Mouse (Mus musculus): Measurements from ENCODE around the gene Neb. TPM values are rescaled to one million over a fixed set of nuclear protein-coding genes. Genes with fewer than 3 reads are reported as not detected.

Neb gene
- polyA plus RNA-seq, 1 experiment from 2014 or later: 0.50 TPM

DNA sequence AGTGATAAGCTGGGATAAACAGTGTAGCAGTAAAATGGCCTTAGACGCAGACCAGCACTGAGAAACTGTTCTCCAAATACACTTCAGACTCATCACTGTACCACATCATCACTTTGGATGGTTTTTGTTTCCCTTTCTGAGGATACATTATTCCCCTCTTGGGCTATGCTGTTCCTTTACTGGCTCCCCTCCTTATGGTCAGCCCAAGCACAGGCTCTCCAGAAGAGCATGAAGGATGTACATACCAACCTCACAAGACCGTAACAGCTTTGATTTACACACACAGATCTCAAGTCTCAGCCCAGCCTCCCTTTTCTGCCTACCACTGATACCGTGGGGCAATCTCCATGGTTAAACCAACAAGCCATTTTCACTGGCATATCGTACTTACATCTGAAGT lies 6.2 kb downstream of the Neb start:
- no peak overlapping the region for H3K9ac ChIP-seq
- H3K27ac ChIP-seq: no peak overlapping the region
- no peak overlapping the region for H3K4me2 ChIP-seq
- H3K9me3 ChIP-seq (replicated peaks): no peaks in the 10 kb centered on the region
- H3K4me1 ChIP-seq: no peaks in the 10 kb centered on the region; the same call in 1 of the 2 replicates
- ATAC-seq: no peak
- no peak overlapping the region for H3K4me3 ChIP-seq
- no peaks in the 10 kb centered on the region; the same call in 1 of the 2 replicates for H3K27me3 ChIP-seq (replicated peaks)
- H3K36me3 ChIP-seq: no peaks in the 10 kb centered on the region
- WGBS (ENCODE audit: insufficient replicate concordance): 66% methylated on average over 4 of the region's 4 CpGs

DNA sequence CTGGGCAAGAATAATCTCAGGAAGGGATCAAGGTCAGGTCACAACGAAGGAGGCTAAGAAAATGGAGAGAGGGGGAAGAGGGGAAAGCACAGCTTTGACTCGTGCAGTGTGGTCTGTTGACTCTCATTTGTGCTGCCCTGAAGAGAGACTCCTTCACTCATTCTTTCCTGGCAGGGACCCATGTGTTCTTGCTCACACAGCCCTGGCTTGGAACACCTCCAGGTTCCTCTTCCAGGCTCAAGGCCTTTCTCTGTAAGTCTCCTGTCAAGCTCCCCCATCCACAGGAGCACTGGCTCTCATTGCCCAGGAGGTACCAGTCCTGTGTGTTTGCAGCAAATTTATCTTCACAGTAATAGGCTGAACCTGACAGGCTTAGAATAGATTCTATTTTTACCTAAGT lies 7.2 kb downstream of the Neb start:
- Histone ChIP-seq H3K36me3 (no peaks in the 10 kb centered on the region), H3K4me1 (no peaks in the 10 kb centered on the region; the same call in 1 of the 2 replicates), H3K9ac (no peak overlapping the region), H3K9me3 (replicated peaks) (no peaks in the 10 kb centered on the region), H3K4me3 (no peak overlapping the region), H3K4me2 (no peak overlapping the region), H3K27ac (no peak overlapping the region), H3K27me3 (replicated peaks) (no peaks in the 10 kb centered on the region; the same call in 1 of the 2 replicates)
- WGBS (ENCODE audit: insufficient replicate concordance): 36% methylated on average over 2 of the region's 2 CpGs
- ATAC-seq: no peak

DNA sequence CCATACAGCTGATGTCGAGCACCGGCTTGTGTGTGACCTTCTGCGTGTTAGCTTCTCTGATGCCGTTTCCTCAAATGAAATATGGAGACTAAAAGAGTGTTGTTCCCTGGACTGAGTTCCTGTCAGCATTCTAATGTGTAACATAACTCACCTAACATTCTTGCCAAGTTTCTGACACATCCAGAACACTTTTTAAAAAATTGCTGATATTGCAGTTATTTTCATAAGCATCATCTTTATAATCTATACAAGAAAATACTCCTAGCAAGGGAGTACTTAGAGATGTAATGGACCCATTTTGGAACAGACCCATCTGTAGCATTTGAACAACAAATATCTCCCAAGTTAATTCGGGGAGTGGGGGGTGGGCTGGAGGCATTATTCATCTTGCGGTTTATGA lies 8.7 kb downstream of the Neb start:
- WGBS (ENCODE audit: insufficient replicate concordance): 82% methylated on average over 6 of the region's 6 CpGs
- Histone ChIP-seq H3K4me2 (no peak overlapping the region), H3K4me1 (no peaks in the 10 kb centered on the region; the same call in 1 of the 2 replicates), H3K36me3 (no peaks in the 10 kb centered on the region), H3K27me3 (replicated peaks) (no peaks in the 10 kb centered on the region), H3K9me3 (replicated peaks) (no peaks in the 10 kb centered on the region), H3K4me3 (no peak overlapping the region), H3K9ac (no peak overlapping the region), H3K27ac (no peak overlapping the region)
- no peak for ATAC-seq

DNA sequence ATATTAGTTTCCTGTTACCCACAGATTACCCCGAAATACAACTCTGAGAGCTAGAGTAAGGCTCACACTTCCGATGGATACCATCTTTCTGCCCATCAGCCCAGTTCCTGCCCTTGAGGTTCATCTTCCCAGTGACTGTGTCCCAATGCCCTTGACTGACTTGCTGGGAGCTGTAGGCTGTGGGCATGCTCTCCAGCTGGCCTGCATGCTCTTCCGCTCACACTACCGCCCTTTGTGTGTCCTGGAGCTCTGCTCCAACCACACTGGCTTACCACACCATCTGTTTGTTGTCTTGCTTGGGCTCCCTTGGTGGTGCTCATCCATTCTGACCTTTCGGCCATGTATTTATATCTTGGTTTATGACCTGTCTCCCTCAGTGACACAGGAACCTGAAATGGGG lies 10.6 kb downstream of the Neb start:
- H3K9me3 ChIP-seq (replicated peaks): no peaks in the 10 kb centered on the region
- H3K9ac ChIP-seq: no peak overlapping the region
- H3K4me2 ChIP-seq: no peak overlapping the region
- no peaks in the 10 kb centered on the region for H3K27me3 ChIP-seq (replicated peaks)
- WGBS (ENCODE audit: insufficient replicate concordance): 71% methylated on average over 5 of the region's 5 CpGs
- no peaks in the 10 kb centered on the region; the same call in 1 of the 2 replicates for H3K4me1 ChIP-seq
- H3K36me3 ChIP-seq: no peaks in the 10 kb centered on the region
- ATAC-seq: no peak
- no peak overlapping the region for H3K27ac ChIP-seq
- H3K4me3 ChIP-seq: no peak overlapping the region

DNA sequence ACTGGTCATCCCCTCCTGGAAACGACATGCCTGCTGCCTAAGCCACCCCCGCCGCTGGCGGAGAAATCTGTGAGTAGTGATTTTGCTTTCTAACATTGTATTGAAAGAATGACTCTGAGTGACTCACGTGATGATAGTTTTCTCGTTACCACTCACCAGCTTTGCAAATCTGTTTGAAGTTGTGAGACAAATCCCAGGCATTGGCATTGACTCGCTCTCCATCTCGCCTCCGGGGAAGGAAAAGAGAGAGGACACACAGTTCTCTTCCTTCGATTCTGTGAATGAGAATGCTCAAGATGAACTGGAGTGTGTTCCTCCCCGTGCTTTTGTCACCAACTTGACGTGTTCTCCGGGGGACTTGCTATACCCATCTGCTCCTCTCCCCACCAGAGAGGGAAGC lies 11.0 kb downstream of the Neb start:
- H3K27me3 ChIP-seq (replicated peaks): no peaks in the 10 kb centered on the region
- H3K4me3 ChIP-seq: no peak overlapping the region
- H3K4me1 ChIP-seq: no peaks in the 10 kb centered on the region; the same call in 1 of the 2 replicates
- H3K36me3 ChIP-seq: no peaks in the 10 kb centered on the region
- no peak for ATAC-seq
- no peaks in the 10 kb centered on the region for H3K9me3 ChIP-seq (replicated peaks)
- 59% methylated on average over 13 of the region's 13 CpGs for whole genome bisulfite sequencing (ENCODE audit: insufficient replicate concordance)
- no peak overlapping the region for H3K9ac ChIP-seq
- H3K27ac ChIP-seq: no peak overlapping the region
- H3K4me2 ChIP-seq: no peak overlapping the region

DNA sequence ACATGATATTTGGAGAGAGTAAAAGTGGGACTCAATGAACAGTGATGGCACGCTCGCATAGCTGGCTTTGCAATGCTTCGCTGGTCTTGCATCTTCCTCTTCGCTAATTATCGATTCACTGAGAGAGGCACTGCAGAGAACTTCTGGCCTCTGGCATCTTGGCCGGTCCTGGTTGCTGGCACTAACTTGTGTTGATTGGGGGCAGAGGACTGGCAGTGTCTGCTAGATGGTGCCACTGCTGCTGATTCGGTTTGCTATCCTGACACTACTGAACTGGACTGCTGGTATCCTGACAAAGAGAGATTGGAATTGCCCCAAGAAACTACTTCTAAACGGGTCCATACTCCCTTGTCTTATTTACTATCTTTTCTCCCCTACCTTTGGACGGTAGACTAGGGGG lies 17.2 kb downstream of the Neb start:
- Histone ChIP-seq H3K4me3 (no peak overlapping the region), H3K4me2 (no peak overlapping the region), H3K9ac (no peak overlapping the region), H3K9me3 (replicated peaks) (no peaks in the 10 kb centered on the region), H3K27ac (no peak overlapping the region), H3K4me1 (no peaks in the 10 kb centered on the region), H3K27me3 (replicated peaks) (no peaks in the 10 kb centered on the region), H3K36me3 (no peaks in the 10 kb centered on the region)
- ATAC-seq: no peak
- WGBS (ENCODE audit: insufficient replicate concordance): 78% methylated on average over 9 of the region's 9 CpGs

DNA sequence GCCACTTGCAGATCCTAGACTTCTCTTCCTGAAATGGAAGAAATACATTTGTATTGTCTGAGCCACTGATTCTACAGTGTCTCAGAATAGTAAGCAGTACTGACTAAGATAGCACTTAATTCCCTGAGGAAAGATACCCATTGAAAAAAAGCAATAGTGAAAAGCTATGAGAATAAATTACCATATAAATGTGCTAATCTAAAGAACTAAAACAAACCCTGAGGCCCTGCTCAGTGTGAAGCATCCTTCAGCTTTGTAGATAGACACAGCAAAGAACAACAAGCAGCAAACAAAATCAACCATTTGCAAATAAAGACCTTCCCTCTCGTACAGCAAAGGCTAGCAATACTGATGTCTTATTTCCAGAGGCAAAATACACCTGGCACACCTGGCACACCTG lies 18.6 kb downstream of the Neb start:
- no peak overlapping the region for H3K27ac ChIP-seq
- H3K9me3 ChIP-seq (replicated peaks): no peaks in the 10 kb centered on the region
- no peak overlapping the region for H3K4me2 ChIP-seq
- 66% methylated on average over 1 of the region's 1 CpGs for WGBS (ENCODE audit: insufficient replicate concordance)
- no peaks in the 10 kb centered on the region for H3K36me3 ChIP-seq
- ATAC-seq: no peak
- H3K9ac ChIP-seq: no peak overlapping the region
- H3K4me1 ChIP-seq: no peaks in the 10 kb centered on the region
- no peaks in the 10 kb centered on the region for H3K27me3 ChIP-seq (replicated peaks)
- H3K4me3 ChIP-seq: no peak overlapping the region

DNA sequence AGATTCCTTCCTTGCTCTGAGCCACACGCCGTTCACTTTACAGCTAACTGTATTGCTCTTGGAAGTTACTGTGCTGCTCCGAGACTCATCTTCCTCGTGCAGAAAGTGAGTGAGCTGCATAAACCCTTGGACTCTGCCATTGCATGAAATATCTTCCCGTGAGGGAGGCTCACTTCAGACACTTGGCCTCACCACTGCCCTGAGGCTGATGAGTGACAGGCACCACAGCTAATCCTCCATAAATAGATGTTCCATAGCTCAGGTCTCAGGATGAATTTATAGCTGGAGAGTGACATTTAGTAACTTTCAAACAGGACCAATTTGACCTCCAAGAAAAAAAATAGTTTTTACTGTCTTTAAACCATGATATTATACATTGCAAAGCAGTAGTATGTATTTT lies 20.1 kb downstream of the Neb start:
- Histone ChIP-seq H3K9ac (no peak overlapping the region), H3K36me3 (no peaks in the 10 kb centered on the region), H3K27me3 (replicated peaks) (no peaks in the 10 kb centered on the region), H3K4me3 (no peak overlapping the region), H3K4me2 (no peak overlapping the region), H3K9me3 (replicated peaks) (no peaks in the 10 kb centered on the region), H3K27ac (no peak overlapping the region), H3K4me1 (no peaks in the 10 kb centered on the region)
- no peak for ATAC-seq
- WGBS (ENCODE audit: insufficient replicate concordance): 68% methylated on average over 5 of the region's 5 CpGs

DNA sequence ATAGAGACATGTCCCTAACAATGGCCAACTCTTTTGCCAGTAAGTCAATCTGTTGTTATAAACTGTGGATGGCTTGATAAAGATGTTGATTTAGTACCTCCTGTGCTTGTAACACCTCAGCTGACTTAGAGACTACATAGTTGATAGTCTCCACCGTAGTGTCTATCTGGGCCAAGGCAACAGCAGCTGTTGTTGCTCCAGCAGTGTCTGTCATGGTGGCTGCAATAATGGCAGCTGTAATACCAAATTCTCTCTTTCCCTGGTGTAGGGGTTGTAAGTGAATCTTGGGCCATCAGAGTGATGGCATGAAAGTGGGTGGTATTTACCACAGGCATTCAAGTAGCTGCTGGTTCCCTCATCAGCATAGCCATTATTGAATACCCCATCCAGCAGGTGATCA lies 27.2 kb downstream of the Neb start:
- no peak overlapping the region for H3K9ac ChIP-seq
- no peaks in the 10 kb centered on the region for H3K4me1 ChIP-seq
- no peaks in the 10 kb centered on the region for H3K27me3 ChIP-seq (replicated peaks)
- H3K4me3 ChIP-seq: no peak overlapping the region
- WGBS (ENCODE audit: insufficient replicate concordance): 71% methylated on average over 1 of the region's 1 CpGs
- no peaks in the 10 kb centered on the region for H3K36me3 ChIP-seq
- ATAC-seq: no peak
- no peak overlapping the region for H3K4me2 ChIP-seq
- no peaks in the 10 kb centered on the region; the same call in 1 of the 2 replicates for H3K9me3 ChIP-seq (replicated peaks)
- no peak overlapping the region for H3K27ac ChIP-seq

DNA sequence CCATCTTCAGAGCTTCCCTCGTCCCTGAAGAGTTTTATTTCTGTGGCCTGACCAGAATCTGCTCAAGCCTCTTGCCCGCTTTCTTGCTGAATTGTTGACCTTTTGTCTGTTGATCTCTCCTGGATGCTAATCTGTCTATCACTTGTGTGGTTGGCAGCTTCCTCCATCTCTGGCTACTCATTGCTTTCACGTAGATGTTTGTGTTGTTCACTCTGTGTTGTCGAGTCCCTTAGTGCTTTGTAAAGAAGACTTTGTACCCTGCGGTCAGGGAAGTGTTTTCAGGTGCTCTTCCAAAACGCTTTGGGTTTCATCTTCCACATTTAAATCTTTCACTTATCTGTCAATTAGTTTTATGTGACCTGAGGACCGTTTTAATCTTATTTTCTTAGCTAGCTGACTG lies 37.3 kb downstream of the Neb start:
- H3K36me3 ChIP-seq: no peaks in the 10 kb centered on the region
- H3K27me3 ChIP-seq (replicated peaks): no peaks in the 10 kb centered on the region
- no peaks in the 10 kb centered on the region for H3K9me3 ChIP-seq (replicated peaks)
- no peaks in the 10 kb centered on the region for H3K4me1 ChIP-seq
- no peak overlapping the region for H3K27ac ChIP-seq
- no peak overlapping the region for H3K4me2 ChIP-seq
- no peak for ATAC-seq
- no peak overlapping the region for H3K4me3 ChIP-seq
- WGBS (ENCODE audit: insufficient replicate concordance): 56% methylated on average over 7 of the region's 7 CpGs
- H3K9ac ChIP-seq: no peak overlapping the region

DNA sequence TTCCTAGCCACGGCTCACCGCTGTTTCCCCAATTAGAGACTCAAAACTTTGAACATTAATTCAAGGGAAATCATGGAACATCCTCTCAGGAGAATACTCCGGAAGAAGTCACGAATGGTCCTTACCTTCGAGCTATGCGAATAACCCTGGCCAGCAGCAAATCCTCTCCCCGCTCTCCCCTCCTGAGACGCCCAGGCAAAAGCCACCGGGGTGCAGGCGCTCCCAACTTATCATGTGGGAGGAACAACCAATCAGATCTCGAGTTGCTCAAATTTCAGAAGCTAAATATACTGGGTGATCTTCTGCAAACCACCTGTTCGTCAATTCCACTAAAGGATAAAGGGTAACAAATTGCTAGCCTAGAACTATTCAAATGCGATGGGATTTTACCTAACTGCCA lies 42.7 kb downstream of the Neb start:
- ATAC-seq: no peak
- no peak overlapping the region for H3K9ac ChIP-seq
- H3K9me3 ChIP-seq (replicated peaks): no peaks in the 10 kb centered on the region
- no peak overlapping the region for H3K27ac ChIP-seq
- no peak overlapping the region for H3K4me2 ChIP-seq
- H3K27me3 ChIP-seq (replicated peaks): 0 out of 2 replicates have a peak, but pooled peaks cover 4% of the 10 kb centered on the region
- H3K36me3 ChIP-seq: no peaks in the 10 kb centered on the region
- H3K4me1 ChIP-seq: no peaks in the 10 kb centered on the region
- WGBS (ENCODE audit: insufficient replicate concordance): 71% methylated on average over 13 of the region's 13 CpGs
- no peak overlapping the region for H3K4me3 ChIP-seq

DNA sequence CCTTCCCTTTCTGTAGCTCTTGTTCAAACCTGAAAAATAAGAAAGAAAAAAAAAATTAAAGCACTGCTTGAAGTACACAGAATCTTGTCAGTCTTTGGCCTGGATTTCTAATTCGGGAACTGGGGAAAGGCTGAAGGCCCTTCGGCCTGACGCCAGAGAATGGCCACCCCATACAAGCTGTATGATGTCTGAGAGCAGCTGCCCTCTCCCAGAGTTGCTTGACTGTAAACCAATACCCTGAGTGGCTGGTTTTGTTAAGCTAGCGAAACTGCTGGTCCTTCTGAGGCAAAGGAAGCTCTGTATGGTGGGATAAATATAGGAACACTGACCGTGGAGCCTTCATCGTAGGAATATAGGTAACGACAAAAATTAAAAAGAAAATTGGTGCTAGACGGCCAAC lies 43.2 kb downstream of the Neb start:
- H3K36me3 ChIP-seq: no peaks in the 10 kb centered on the region
- no peaks in the 10 kb centered on the region for H3K4me1 ChIP-seq
- no peak for ATAC-seq
- 76% methylated on average over 8 of the region's 8 CpGs for WGBS (ENCODE audit: insufficient replicate concordance)
- H3K4me3 ChIP-seq: no peak overlapping the region
- H3K27me3 ChIP-seq (replicated peaks): 0 out of 2 replicates have a peak, but pooled peaks cover 4% of the 10 kb centered on the region
- H3K4me2 ChIP-seq: no peak overlapping the region
- H3K9ac ChIP-seq: no peak overlapping the region
- no peak overlapping the region for H3K27ac ChIP-seq
- H3K9me3 ChIP-seq (replicated peaks): no peaks in the 10 kb centered on the region

DNA sequence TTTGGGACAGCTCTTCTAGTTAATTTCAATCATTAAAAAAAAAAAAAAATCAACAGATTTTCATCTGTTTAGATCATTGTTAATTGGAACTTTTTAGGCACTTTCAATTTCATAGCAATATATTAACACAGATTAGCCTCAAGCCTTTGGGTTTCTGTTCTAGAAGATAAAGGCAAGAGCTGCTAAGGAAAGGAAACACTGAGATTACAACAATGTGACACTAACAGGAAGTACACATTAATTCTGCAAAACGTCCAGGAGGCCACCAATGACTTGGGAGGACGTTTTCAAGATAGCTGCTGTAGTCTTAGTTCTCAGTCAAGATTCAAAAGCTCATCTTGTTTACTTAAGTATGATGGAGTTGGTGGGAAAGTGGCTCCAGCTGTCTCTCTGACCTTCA lies 44.7 kb downstream of the Neb start:
- Histone ChIP-seq H3K4me2 (no peak overlapping the region), H3K4me3 (no peak overlapping the region), H3K36me3 (no peaks in the 10 kb centered on the region), H3K9ac (no peak overlapping the region), H3K27ac (no peak overlapping the region), H3K27me3 (replicated peaks) (0 out of 2 replicates have a peak, but pooled peaks cover 4% of the 10 kb centered on the region), H3K9me3 (replicated peaks) (no peaks in the 10 kb centered on the region), H3K4me1 (no peaks in the 10 kb centered on the region)
- WGBS (ENCODE audit: insufficient replicate concordance): 7% methylated on average over 2 of the region's 2 CpGs
- ATAC-seq: no peak
